9 mouse cellular contexts compared by ENCODE assay signal in the genomic region with DNA sequence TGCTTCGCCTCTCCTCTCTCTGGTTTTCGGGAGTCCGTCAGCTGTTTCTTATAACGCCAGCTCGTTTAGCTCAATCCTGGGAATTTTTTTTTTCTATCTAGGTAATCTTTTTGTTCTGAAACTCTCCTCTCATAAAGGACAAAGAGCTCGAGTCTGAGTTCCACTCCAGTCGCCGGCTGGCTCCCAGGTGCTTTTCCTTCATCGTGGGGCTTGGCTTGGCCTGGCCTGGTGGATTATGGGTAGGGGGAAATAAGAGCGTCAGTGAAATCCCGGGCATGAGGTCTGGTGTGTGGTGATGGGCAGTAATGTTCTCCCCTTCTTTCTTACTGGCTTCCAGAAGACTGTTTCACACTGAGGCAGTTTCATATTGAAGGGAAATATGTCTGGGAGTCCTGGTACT.
DNase-seq lines count a peak whose midpoint lies in the region; ATAC-seq and TF ChIP-seq lines count a peak whose summit lies in the region.
"Had no signal": no experiment of that assay in that cellular context is flagged by ENCODE, and none has a peak within 500 bp of the region (broad histone marks: within the 10 kb centered on the region; RNA-seq: fewer than 3 reads in every experiment).

No protein-coding gene starts in this region.

- 32% methylated on average over 11 of the region's 11 CpGs for WGBS in forebrain, embryonic 13.5 days
- 37% methylated on average over 11 of the region's 11 CpGs for WGBS in neural tube, embryonic 15.5 days

- no peaks in the 10 kb centered on the region for H3K9me3 ChIP-seq in forebrain, embryonic 13.5 days (replicated peaks)
- H3K9me3 ChIP-seq in neural tube, embryonic 15.5 days (replicated peaks), result no peaks in the 10 kb centered on the region

- H3K36me3 ChIP-seq in forebrain, embryonic 13.5 days (ENCODE audit: poor library complexity, severe bottlenecking), result no peaks in the 10 kb centered on the region
- H3K36me3 ChIP-seq in neural tube, embryonic 15.5 days, result no peaks in the 10 kb centered on the region
- H3K36me3 ChIP-seq: G1E had no signal

- H3K9ac ChIP-seq in forebrain, embryonic 13.5 days, result no peak overlapping the region
- 0 out of 2 replicates have a peak overlapping the region, but pooled peaks have one; percentile 17 for H3K9ac ChIP-seq in neural tube, embryonic 15.5 days (replicated peaks)

- no peak for TF ChIP-seq CTCF in layer of hippocampus, adult 2 months (conservative IDR thresholded peaks at IDR 0.05)

- no peak for ATAC-seq in forebrain, embryonic 13.5 days
- ATAC-seq in neural tube, embryonic 15.5 days (ENCODE audit: low FRiP score), result no peak
- ATAC-seq in megakaryocyte progenitor cell, adult 5-6 weeks (replicated peaks; ENCODE audit: poor library complexity), result no peak

- H3K4me1 ChIP-seq in forebrain, embryonic 13.5 days, result peaks cover 22% of the 10 kb centered on the region
- peaks cover 31% of the 10 kb centered on the region for H3K4me1 ChIP-seq in neural tube, embryonic 15.5 days

- H3K27me3 ChIP-seq in forebrain, embryonic 13.5 days, result no peaks in the 10 kb centered on the region
- no peaks in the 10 kb centered on the region for H3K27me3 ChIP-seq in neural tube, embryonic 15.5 days (replicated peaks)

- no peak overlapping the region for H3K4me2 ChIP-seq in forebrain, embryonic 13.5 days
- 0 out of 2 replicates have a peak overlapping the region, but pooled peaks have one; percentile 37 for H3K4me2 ChIP-seq in neural tube, embryonic 15.5 days

- H3K27ac ChIP-seq in layer of hippocampus, adult 2 months, result peak overlapping the region; percentile 95
- H3K27ac ChIP-seq in forebrain, embryonic 13.5 days, result peak overlapping the region; percentile 74
- H3K27ac ChIP-seq in neural tube, embryonic 15.5 days (replicated peaks), result peak overlapping the region; percentile 84
- H3K27ac ChIP-seq: macrophage had no signal

- no peak for DNase-seq in layer of hippocampus, adult 2 months (ENCODE audit: low spot score in 2 of 2)
- no peak for DNase-seq in layer of hippocampus, postnatal 36 days
- peak; percentile 35 for DNase-seq in hindlimb bud, embryonic 11.5 days (ENCODE audit: extremely low spot score, low read depth, low spot score)
- no peak for DNase-seq in left cerebral cortex, adult 18-20 months (ENCODE audit: low spot score in 2 of 2)

- H3K4me3 ChIP-seq in layer of hippocampus, adult 2 months, result peak overlapping the region; percentile 1; the same call in 1 of the 2 replicates
- H3K4me3 ChIP-seq in forebrain, embryonic 13.5 days, result no peak overlapping the region
- no peak overlapping the region for H3K4me3 ChIP-seq in neural tube, embryonic 15.5 days (replicated peaks)
